Mouse (Mus musculus): ENCODE measurements at regions not wholly inside any gene's neighbourhood (a gene's known extent, or its start where the extent isn't known, plus 50 kb on each side); places are given as distances from the start of the nearest gene placed in this dataset.

GRCm38 (mm10) chr5:64472008-64472407, 315.9 kb downstream of the Tbc1d1 start:
- Histone ChIP-seq H3K36me3 (ENCODE audit: control insufficient read depth, insufficient read depth, low read length) (no peaks in the 10 kb centered on the region), H3K9me3 (ENCODE audit: control insufficient read depth, low read length) (no peaks in the 10 kb centered on the region), H3K4me3 (replicated peaks; ENCODE audit: low read length) (no peak overlapping the region), H3K27me3 (ENCODE audit: control insufficient read depth, insufficient read depth, low read length) (no peaks in the 10 kb centered on the region), H3K9ac (ENCODE audit: low read depth, low read length, severe bottlenecking) (no peak overlapping the region), H3K4me2 (replicated peaks; ENCODE audit: low read depth, low read length, severe bottlenecking) (no peak overlapping the region), H3K4me1 (ENCODE audit: control insufficient read depth, insufficient read depth, low read length) (no peaks in the 10 kb centered on the region), H3K27ac (replicated peaks; ENCODE audit: low read depth, low read length) (no peak overlapping the region)
- ATAC-seq (ENCODE audit: low FRiP score, low read depth) = no peak
- 84% methylated on average over 3 of the region's 3 CpGs for WGBS
- TF ChIP-seq POLR2A (IDR thresholded peaks at IDR 0.05; ENCODE audit: borderline replicate concordance, extremely low read depth, insufficient read depth, insufficient read length) = no peak
- DNase-seq (ENCODE audit: low spot score) = no peak

- DNase-seq (ENCODE audit: low spot score) (no peak), ATAC-seq (ENCODE audit: low FRiP score, low read depth) (no peak)
- WGBS = 73% methylated on average over 10 of the region's 10 CpGs
- TF ChIP-seq POLR2A (IDR thresholded peaks at IDR 0.05; ENCODE audit: borderline replicate concordance, extremely low read depth, insufficient read depth, insufficient read length) = no peak
- no peak overlapping the region for H3K27ac ChIP-seq (replicated peaks; ENCODE audit: low read depth, low read length)
- no peaks in the 10 kb centered on the region for H3K9me3 ChIP-seq (ENCODE audit: control insufficient read depth, low read length)
- H3K36me3 ChIP-seq (ENCODE audit: control insufficient read depth, insufficient read depth, low read length) = no peaks in the 10 kb centered on the region
- no peak overlapping the region for H3K4me3 ChIP-seq (replicated peaks; ENCODE audit: low read length)
- H3K27me3 ChIP-seq (ENCODE audit: control insufficient read depth, insufficient read depth, low read length) = no peaks in the 10 kb centered on the region
- H3K9ac ChIP-seq (ENCODE audit: low read depth, low read length, severe bottlenecking) = no peak overlapping the region
- no peaks in the 10 kb centered on the region for H3K4me1 ChIP-seq (ENCODE audit: control insufficient read depth, insufficient read depth, low read length)
- H3K4me2 ChIP-seq (replicated peaks; ENCODE audit: low read depth, low read length, severe bottlenecking) = no peak overlapping the region
Observed at GRCm38 (mm10) chr5:64472415-64472814, 316.3 kb downstream of the Tbc1d1 start.

GRCm38 (mm10) chr5:64474868-64475267, 318.8 kb downstream of the Tbc1d1 start:
- H3K9ac ChIP-seq (ENCODE audit: low read depth, low read length, severe bottlenecking) = no peak overlapping the region
- no peak overlapping the region for H3K4me2 ChIP-seq (replicated peaks; ENCODE audit: low read depth, low read length, severe bottlenecking)
- H3K27ac ChIP-seq (replicated peaks; ENCODE audit: low read depth, low read length) = no peak overlapping the region
- H3K4me1 ChIP-seq (ENCODE audit: control insufficient read depth, insufficient read depth, low read length) = no peaks in the 10 kb centered on the region
- WGBS = 91% methylated on average over 1 of the region's 1 CpGs
- H3K27me3 ChIP-seq (ENCODE audit: control insufficient read depth, insufficient read depth, low read length) = no peaks in the 10 kb centered on the region
- no peak overlapping the region for H3K4me3 ChIP-seq (replicated peaks; ENCODE audit: low read length)
- no peaks in the 10 kb centered on the region for H3K9me3 ChIP-seq (ENCODE audit: control insufficient read depth, low read length)
- no peaks in the 10 kb centered on the region for H3K36me3 ChIP-seq (ENCODE audit: control insufficient read depth, insufficient read depth, low read length)
- TF ChIP-seq POLR2A (IDR thresholded peaks at IDR 0.05; ENCODE audit: borderline replicate concordance, extremely low read depth, insufficient read depth, insufficient read length) = no peak
- DNase-seq (ENCODE audit: low spot score) = no peak
- no peak for ATAC-seq (ENCODE audit: low FRiP score, low read depth)

GRCm38 (mm10) chr5:64475736-64476519, 319.8 kb downstream of the Tbc1d1 start:
- H3K36me3 ChIP-seq (ENCODE audit: control insufficient read depth, insufficient read depth, low read length) = no peaks in the 10 kb centered on the region
- H3K9ac ChIP-seq (ENCODE audit: low read depth, low read length, severe bottlenecking) = no peak overlapping the region
- H3K27me3 ChIP-seq (ENCODE audit: control insufficient read depth, insufficient read depth, low read length) = no peaks in the 10 kb centered on the region
- H3K4me1 ChIP-seq (ENCODE audit: control insufficient read depth, insufficient read depth, low read length) = no peaks in the 10 kb centered on the region
- H3K9me3 ChIP-seq (ENCODE audit: control insufficient read depth, low read length) = no peaks in the 10 kb centered on the region
- DNase-seq (ENCODE audit: low spot score) = no peak
- WGBS = 66% methylated on average over 8 of the region's 8 CpGs
- no peak overlapping the region for H3K4me2 ChIP-seq (replicated peaks; ENCODE audit: low read depth, low read length, severe bottlenecking)
- no peak overlapping the region for H3K4me3 ChIP-seq (replicated peaks; ENCODE audit: low read length)
- ATAC-seq (ENCODE audit: low FRiP score, low read depth) = no peak
- TF ChIP-seq POLR2A (IDR thresholded peaks at IDR 0.05; ENCODE audit: borderline replicate concordance, extremely low read depth, insufficient read depth, insufficient read length) = no peak
- no peak overlapping the region for H3K27ac ChIP-seq (replicated peaks; ENCODE audit: low read depth, low read length)

GRCm38 (mm10) chr5:64476641-64477369, 320.7 kb downstream of the Tbc1d1 start:
- Histone ChIP-seq H3K4me1 (ENCODE audit: control insufficient read depth, insufficient read depth, low read length) (no peaks in the 10 kb centered on the region), H3K27ac (replicated peaks; ENCODE audit: low read depth, low read length) (no peak overlapping the region), H3K9me3 (ENCODE audit: control insufficient read depth, low read length) (no peaks in the 10 kb centered on the region), H3K4me3 (replicated peaks; ENCODE audit: low read length) (no peak overlapping the region), H3K36me3 (ENCODE audit: control insufficient read depth, insufficient read depth, low read length) (no peaks in the 10 kb centered on the region), H3K27me3 (ENCODE audit: control insufficient read depth, insufficient read depth, low read length) (no peaks in the 10 kb centered on the region), H3K9ac (ENCODE audit: low read depth, low read length, severe bottlenecking) (no peak overlapping the region), H3K4me2 (replicated peaks; ENCODE audit: low read depth, low read length, severe bottlenecking) (no peak overlapping the region)
- TF ChIP-seq POLR2A (IDR thresholded peaks at IDR 0.05; ENCODE audit: borderline replicate concordance, extremely low read depth, insufficient read depth, insufficient read length) = no peak
- DNase-seq (ENCODE audit: low spot score) (no peak), ATAC-seq (ENCODE audit: low FRiP score, low read depth) (no peak)
- WGBS = 80% methylated on average over 11 of the region's 11 CpGs
